2 mouse cellular contexts compared by ENCODE assay signal in genomic region chr2:52896995-52897394, GRCm38 (mm10).
TF ChIP-seq lines count a peak whose summit lies in the region.

No protein-coding gene starts in this region.

TF ChIP-seq in CH12.LX, 34 proteins besides CTCF, POLR2A, EP300 and RAD21 (continued from another document):
- no peak for TF ChIP-seq PAX5 (IDR thresholded peaks at IDR 0.05; ENCODE audit: low read length)

TF ChIP-seq in ES-E14, 5 proteins besides CTCF, POLR2A, EP300 and RAD21 (continued from another document):
- peak; percentile 88 for TF ChIP-seq MAFK (IDR thresholded peaks at IDR 0.05; ENCODE audit: insufficient read depth, low read depth, low read length)
- TF ChIP-seq ZNF384 (IDR thresholded peaks at IDR 0.05; ENCODE audit: low read depth, low read length), result no peak
